Mouse (Mus musculus) liver, embryonic 13.5 days (tissue): ENCODE data around the gene Colgalt1. TPM values are rescaled to one million over a fixed set of nuclear protein-coding genes. Genes with fewer than 3 reads are reported as not detected.

ENCODE experiments used
- ATAC-seq: fragments of 200-750 bp; cut with Nextera tagmentation; 2 replicates; pipeline ENCODE4 v1.8.0; 2017; ENCODE audit warnings: low read depth, mild to moderate bottlenecking, moderate number of reproducible peaks, moderate library complexity
- DNase-seq: peaks from one replicate; pipeline ENCODE4 v3.0.0; 2022
- H3K27ac ChIP-seq: fragments of 300-500 bp; sonication (generic); 2 replicates; pipeline ENCODE4 v1.5.1; 2015; ENCODE audit warnings: moderate library complexity, mild to moderate bottlenecking, inconsistent platforms
- H3K27me3 ChIP-seq: fragments of 300-500 bp; sonication (generic); 2 replicates; pipeline ENCODE4 v1.6.1; 2015; ENCODE audit warnings: mild to moderate bottlenecking, inconsistent platforms
- H3K36me3 ChIP-seq: fragments of 300-500 bp; sonication (generic); 2 replicates; pipeline ENCODE4 v1.6.1; 2015; ENCODE audit warnings: mild to moderate bottlenecking, inconsistent platforms
- H3K4me1 ChIP-seq: fragments of 300-500 bp; sonication (generic); replicated peaks from 2 replicates; pipeline ENCODE4 v1.6.1; 2015; ENCODE audit warnings: inconsistent platforms
- H3K4me2 ChIP-seq: fragments of 300-500 bp; sonication (generic); 2 replicates; pipeline ENCODE4 v1.6.1; 2015; ENCODE audit warnings: inconsistent platforms, mild to moderate bottlenecking, moderate library complexity
- H3K4me3 ChIP-seq: fragments of 300-500 bp; sonication (generic); replicated peaks from 2 replicates; pipeline ENCODE4 v1.5.1; 2015; ENCODE audit warnings: mild to moderate bottlenecking, inconsistent platforms
- H3K9ac ChIP-seq: fragments of 300-500 bp; sonication (generic); 2 replicates; pipeline ENCODE4 v1.6.1; 2015; ENCODE audit warnings: mild to moderate bottlenecking, inconsistent platforms
- H3K9me3 ChIP-seq: fragments of 300-500 bp; sonication (generic); replicated peaks from 2 replicates; pipeline ENCODE4 v1.6.1; 2016; ENCODE audit warnings: inconsistent platforms
- WGBS: fragments of 180-500 bp; shearing (Covaris S2); methylation state at CpG from one replicate; pipeline ENCODE4 v1.1.7; 2015; ENCODE audit not compliant: insufficient replicate concordance; 5-methylcytosine and 5-hydroxymethylcytosine counted together
- polyA plus RNA-seq: library from polyadenylated mRNA; unstranded; fragments of >200 nt; fragmentation: Nextera tagmentation; extraction: Ambion mirVana; gene quantifications from 2 replicates; pipeline ENCODE4 v1.2.1, GENCODE M21; 2015

Gene Colgalt1
- polyA plus RNA-seq, 1 experiment from 2014 or later: 21.4 TPM

DNA sequence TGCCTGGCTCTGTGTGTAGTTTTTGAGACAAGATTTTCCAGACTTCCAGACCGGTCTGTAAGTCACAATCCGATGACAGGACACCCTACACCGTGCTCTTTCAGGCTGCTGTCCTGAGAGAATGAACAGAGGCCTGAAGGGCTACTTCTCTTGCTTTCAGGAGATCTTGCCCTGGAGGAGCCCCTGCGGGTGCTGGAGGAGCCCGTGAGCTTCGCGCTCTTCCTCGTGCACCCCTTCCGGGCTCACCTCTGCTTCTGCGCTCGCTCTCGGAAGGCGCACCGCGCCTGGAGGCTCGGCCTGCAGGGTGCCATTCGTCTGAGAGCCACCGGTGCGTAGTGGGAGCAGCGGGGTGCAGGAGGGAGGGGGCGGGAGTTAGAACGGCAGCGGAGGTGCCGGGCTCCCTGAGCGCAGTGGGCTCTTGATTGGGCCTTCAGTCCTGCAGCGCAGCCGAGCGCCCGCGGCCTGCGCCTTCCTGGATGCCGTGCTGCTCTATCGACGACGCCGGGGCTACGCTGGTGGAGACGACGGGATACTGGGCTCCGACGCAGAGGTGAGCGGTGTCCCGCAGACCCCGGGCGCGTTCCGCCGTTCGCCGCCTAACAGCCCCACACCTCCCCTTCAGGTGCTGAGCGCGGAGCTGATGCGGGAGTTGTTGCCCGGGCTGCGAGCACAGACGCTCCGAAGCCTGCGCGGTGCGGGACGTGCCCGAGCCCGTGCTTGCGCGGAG is 8.7 kb upstream of the Colgalt1 start:
- WGBS: 4% methylated on average over 65 of the region's 65 CpGs
- no peak for DNase-seq
- Histone ChIP-seq H3K4me1 (peaks cover 21% of the 10 kb centered on the region), H3K9ac (no peak overlapping the region), H3K27me3 (peaks cover 54% of the 10 kb centered on the region), H3K4me2 (peak overlapping the region; percentile 53), H3K27ac (no peak overlapping the region), H3K9me3 (no peaks in the 10 kb centered on the region), H3K4me3 (peak overlapping the region; percentile 32), H3K36me3 (no peaks in the 10 kb centered on the region)
- ATAC-seq: no peak; the same call in 1 of the 2 replicates

DNA sequence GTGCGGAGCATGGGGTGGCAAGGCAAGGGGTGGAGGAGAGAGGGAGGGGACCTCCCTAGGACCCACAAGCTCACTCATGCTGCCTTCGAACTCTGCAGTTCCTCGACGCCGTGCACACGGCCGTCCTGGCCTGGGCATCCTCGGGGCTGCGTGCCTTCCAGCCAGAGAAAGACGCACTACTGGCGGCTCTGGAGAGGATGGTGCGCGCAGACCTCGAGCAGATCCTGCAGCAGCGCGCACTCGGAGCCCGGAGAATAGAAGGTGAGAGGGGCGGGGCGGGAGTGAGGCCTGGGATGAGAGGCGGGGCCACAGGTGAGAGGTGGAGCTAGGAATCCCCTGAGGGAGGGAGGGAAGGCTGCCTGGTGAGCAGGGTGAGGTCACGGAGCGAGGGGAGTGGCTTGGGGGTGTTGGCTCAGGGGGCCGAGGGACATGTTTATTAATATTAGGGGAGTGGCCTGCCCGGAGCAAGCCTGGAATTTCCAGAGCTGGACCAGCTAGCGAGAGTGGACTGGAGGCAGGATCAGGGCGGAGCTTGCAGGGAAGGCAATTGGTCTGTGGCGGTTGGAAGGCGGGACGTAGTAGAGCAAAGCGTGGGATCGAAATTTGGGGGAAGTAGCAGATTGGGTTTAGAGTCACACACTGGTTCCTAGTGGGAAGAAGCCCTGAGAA is 8.0 kb upstream of the Colgalt1 start:
- 7% methylated on average over 32 of the region's 32 CpGs for WGBS
- Histone ChIP-seq H3K4me1 (peaks cover 21% of the 10 kb centered on the region), H3K9me3 (no peaks in the 10 kb centered on the region), H3K4me2 (peak overlapping the region; percentile 53), H3K36me3 (no peaks in the 10 kb centered on the region), H3K27ac (no peak overlapping the region), H3K27me3 (peaks cover 54% of the 10 kb centered on the region), H3K9ac (no peak overlapping the region), H3K4me3 (peak overlapping the region; percentile 32)
- DNase-seq: peak; percentile 17
- ATAC-seq: peak; percentile 45

DNA sequence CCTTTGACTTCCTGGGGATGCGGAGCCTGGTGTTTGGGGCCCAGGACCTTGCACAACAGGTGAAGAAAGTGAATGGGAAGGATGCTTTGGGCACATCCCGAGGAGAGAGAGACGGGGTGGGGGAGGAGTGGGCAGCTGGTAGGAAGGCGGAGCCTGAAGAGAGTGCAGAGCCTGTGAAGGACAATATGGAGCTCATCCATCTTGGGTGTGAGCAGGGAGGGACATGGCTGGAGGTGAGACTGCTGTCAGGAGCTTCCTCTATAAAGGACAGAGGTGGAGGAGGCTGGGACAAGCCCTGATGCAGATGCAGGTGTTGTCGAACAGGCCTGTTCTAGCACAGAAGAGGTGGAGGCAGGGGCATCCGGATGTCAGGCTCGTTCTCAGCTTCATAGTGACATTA is 6.8 kb upstream of the Colgalt1 start:
- 67% methylated on average over 7 of the region's 7 CpGs for WGBS
- no peak for ATAC-seq
- H3K36me3 ChIP-seq: no peaks in the 10 kb centered on the region

GRCm38 (mm10) chr8:71612141-71612540 is 1.3 kb downstream of the Colgalt1 start:
- no peaks in the 10 kb centered on the region for H3K27me3 ChIP-seq
- peak overlapping the region; percentile 99 for H3K4me2 ChIP-seq
- peak overlapping the region; percentile 91 for H3K9ac ChIP-seq
- H3K4me1 ChIP-seq: peaks cover 49% of the 10 kb centered on the region
- DNase-seq (no peak), ATAC-seq (no peak)
- 28% methylated on average over 5 of the region's 5 CpGs for WGBS
- no peak overlapping the region for H3K27ac ChIP-seq
- peaks cover 40% of the 10 kb centered on the region for H3K36me3 ChIP-seq
- H3K4me3 ChIP-seq: peak overlapping the region; percentile 89
- H3K9me3 ChIP-seq: no peaks in the 10 kb centered on the region

More for the DNA sequence above, 6.8 kb upstream of the Colgalt1 start:
- no peak for DNase-seq
- H3K9ac ChIP-seq: no peak overlapping the region
- H3K9me3 ChIP-seq: no peaks in the 10 kb centered on the region
- H3K4me3 ChIP-seq: no peak overlapping the region
- peaks cover 22% of the 10 kb centered on the region for H3K4me1 ChIP-seq
- no peak overlapping the region for H3K27ac ChIP-seq
- peaks cover 54% of the 10 kb centered on the region for H3K27me3 ChIP-seq
- H3K4me2 ChIP-seq: no peak overlapping the region

DNA sequence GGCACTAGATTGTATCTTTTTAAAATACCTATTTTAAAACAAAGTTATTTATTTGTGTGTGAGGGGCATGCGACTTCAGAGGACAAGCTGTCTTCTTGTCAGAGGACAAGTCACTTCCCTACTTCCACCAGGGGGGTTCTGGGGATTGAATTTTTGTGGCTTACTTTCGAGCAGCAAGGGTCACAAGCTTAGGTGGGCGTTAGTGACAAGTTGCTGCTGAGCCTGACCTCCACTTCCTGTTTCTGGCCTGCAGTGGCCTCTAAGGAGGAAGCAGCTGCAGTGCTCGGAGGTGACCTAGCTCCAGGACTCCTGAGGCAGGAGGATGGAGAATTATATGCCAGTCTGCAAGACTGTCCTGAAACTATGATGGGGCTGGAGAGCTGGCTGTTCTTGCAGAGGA is 2.6 kb downstream of the Colgalt1 start:
- Histone ChIP-seq H3K27me3 (no peaks in the 10 kb centered on the region), H3K36me3 (peaks cover 52% of the 10 kb centered on the region), H3K4me2 (no peak overlapping the region), H3K27ac (no peak overlapping the region), H3K4me3 (no peak overlapping the region), H3K9ac (no peak overlapping the region), H3K4me1 (peaks cover 49% of the 10 kb centered on the region), H3K9me3 (no peaks in the 10 kb centered on the region)
- DNase-seq (no peak), ATAC-seq (no peak)
- WGBS: 44% methylated on average over 4 of the region's 4 CpGs

- Histone ChIP-seq H3K4me1 (0 out of 2 replicates have a peak, but pooled peaks cover 3% of the 10 kb centered on the region), H3K9ac (no peak overlapping the region), H3K9me3 (peaks cover 15% of the 10 kb centered on the region), H3K4me2 (no peak overlapping the region), H3K36me3 (peaks cover 98% of the 10 kb centered on the region), H3K27ac (no peak overlapping the region), H3K27me3 (no peaks in the 10 kb centered on the region), H3K4me3 (no peak overlapping the region)
- DNase-seq (no peak), ATAC-seq (no peak)
- WGBS: 80% methylated on average over 2 of the region's 2 CpGs
Observed at GRCm38 (mm10) chr8:71619786-71620185, 9.0 kb downstream of the Colgalt1 start.

DNA sequence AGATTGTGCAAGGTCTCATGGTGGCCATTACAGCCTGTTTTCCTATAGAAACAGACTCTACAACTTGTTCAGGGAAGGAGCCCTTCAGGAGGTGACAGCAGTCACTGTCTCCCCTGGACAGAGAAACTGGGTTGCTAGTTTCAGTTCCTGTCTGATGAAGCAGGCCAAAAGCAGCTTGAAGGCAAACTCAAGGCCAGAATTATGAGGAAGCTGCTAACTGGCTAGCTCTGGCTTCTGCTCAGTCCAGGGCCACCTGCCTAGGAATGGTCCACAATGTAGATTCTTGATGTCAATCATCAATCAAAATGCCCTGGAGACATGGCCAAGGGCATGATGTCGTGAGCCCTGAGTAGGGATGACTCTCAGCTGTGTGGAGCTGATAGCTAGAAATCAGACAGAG is 14.3 kb downstream of the Colgalt1 start:
- Histone ChIP-seq H3K4me2 (no peak overlapping the region), H3K9ac (no peak overlapping the region), H3K4me1 (peaks cover 28% of the 10 kb centered on the region), H3K27ac (no peak overlapping the region), H3K27me3 (peaks cover 9% of the 10 kb centered on the region), H3K4me3 (no peak overlapping the region), H3K36me3 (peaks cover 55% of the 10 kb centered on the region), H3K9me3 (peaks cover 15% of the 10 kb centered on the region)
- DNase-seq: no peak
- no peak for ATAC-seq
- WGBS: 73% methylated on average over 1 of the region's 1 CpGs

GRCm38 (mm10) chr8:71626753-71627152 is 16.0 kb downstream of the Colgalt1 start:
- no peak for ATAC-seq
- 70% methylated on average over 9 of the region's 9 CpGs for WGBS
- H3K4me2 ChIP-seq: no peak overlapping the region
- no peak for DNase-seq
- H3K9me3 ChIP-seq: peaks cover 13% of the 10 kb centered on the region
- H3K36me3 ChIP-seq: peaks cover 38% of the 10 kb centered on the region
- H3K4me3 ChIP-seq: no peak overlapping the region
- peaks cover 33% of the 10 kb centered on the region for H3K4me1 ChIP-seq
- peaks cover 25% of the 10 kb centered on the region for H3K27me3 ChIP-seq
- H3K9ac ChIP-seq: no peak overlapping the region
- no peak overlapping the region for H3K27ac ChIP-seq

- peaks cover 34% of the 10 kb centered on the region for H3K4me1 ChIP-seq
- H3K4me3 ChIP-seq: no peak overlapping the region
- H3K9me3 ChIP-seq: peaks cover 6% of the 10 kb centered on the region
- WGBS: 31% methylated on average over 9 of the region's 9 CpGs
- peak overlapping the region; percentile 26; the same call in 1 of the 2 replicates for H3K27ac ChIP-seq
- DNase-seq (no peak), ATAC-seq (no peak)
- H3K27me3 ChIP-seq: peaks cover 29% of the 10 kb centered on the region
- peaks cover 31% of the 10 kb centered on the region for H3K36me3 ChIP-seq
- no peak overlapping the region for H3K4me2 ChIP-seq
- no peak overlapping the region for H3K9ac ChIP-seq
Observed at GRCm38 (mm10) chr8:71627265-71628099, 16.7 kb downstream of the Colgalt1 start.

GRCm38 (mm10) chr8:71628396-71629095 is 17.7 kb downstream of the Colgalt1 start:
- peak overlapping the region; percentile 13; the same call in 1 of the 2 replicates for H3K27ac ChIP-seq

More at GRCm38 (mm10) chr8:71628396-71629095, 17.7 kb downstream of the Colgalt1 start:
- Histone ChIP-seq H3K4me3 (peak overlapping the region; percentile 62), H3K4me1 (peaks cover 38% of the 10 kb centered on the region), H3K9ac (peak overlapping the region; percentile 69), H3K9me3 (no peaks in the 10 kb centered on the region), H3K4me2 (peak overlapping the region; percentile 87), H3K36me3 (peaks cover 20% of the 10 kb centered on the region), H3K27me3 (peaks cover 39% of the 10 kb centered on the region)
- ATAC-seq (no peak), DNase-seq (no peak)
- 5% methylated on average over 16 of the region's 16 CpGs for WGBS
